Mouse (Mus musculus) ES-Bruce4 (cell line): Measurements from ENCODE around the gene Clybl.

Experiments used
- CTCF ChIP-seq: IDR thresholded peaks from one replicate; pipeline ENCODE4 v1.8.1; 2011; ENCODE audit warnings: low read depth, low read length
- EP300 ChIP-seq: IDR thresholded peaks from 2 replicates; pipeline ENCODE4 v1.6.1; 2011; ENCODE audit warnings: low read depth, low read length; ENCODE audit not compliant: insufficient read depth
- POLR2A ChIP-seq: IDR thresholded peaks from one replicate; pipeline ENCODE4 v1.8.1; 2011; ENCODE audit warnings: low read length; ENCODE audit not compliant: insufficient read depth

DNA sequence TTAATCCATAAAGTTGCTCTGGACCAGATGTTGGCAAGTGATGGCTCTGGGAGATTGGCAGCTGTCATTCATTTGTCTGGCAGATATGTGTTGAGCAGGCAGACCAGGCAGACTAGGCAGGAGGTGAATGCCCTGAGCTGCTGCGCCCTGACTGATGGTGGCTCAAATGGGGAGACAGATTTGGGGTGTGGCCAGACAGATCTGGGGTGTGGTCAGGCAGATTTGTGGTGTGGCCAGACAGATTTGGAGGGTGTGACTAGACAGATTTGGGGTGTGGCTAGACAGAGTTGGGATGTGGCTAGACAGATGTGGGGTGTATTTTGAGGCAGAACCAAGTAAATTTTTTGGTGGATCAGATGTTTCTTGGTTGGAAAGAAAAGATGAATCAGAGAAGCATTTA, 62.4 kb downstream of the Clybl start:
- no peak for TF ChIP-seq CTCF
- TF ChIP-seq POLR2A = no peak
- TF ChIP-seq EP300 = no peak
